ENCODE assay signal across 14 mouse cellular contexts in the genomic region with DNA sequence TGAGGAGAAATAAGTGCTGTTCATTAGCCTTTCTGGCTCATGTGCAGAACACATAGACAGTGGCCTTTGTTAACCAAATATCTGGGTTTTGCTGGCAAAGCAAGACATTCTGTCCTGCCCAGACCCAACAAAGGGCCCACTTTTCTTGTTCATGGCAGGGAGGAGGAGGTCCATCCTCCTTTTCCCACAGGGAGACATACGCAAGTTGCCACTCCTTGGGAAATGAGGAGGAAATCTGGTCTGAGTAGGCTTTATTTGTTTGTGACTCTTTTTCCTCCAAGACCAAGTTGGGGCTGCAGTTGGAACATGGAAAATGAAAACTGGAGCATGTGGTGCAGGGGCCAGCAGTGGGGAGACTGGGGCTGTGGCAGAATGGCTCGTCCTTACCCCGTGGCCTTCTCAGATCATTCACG.
DNase-seq lines count a peak whose midpoint lies in the region; ATAC-seq and TF ChIP-seq lines count a peak whose summit lies in the region.
"Had no signal": no experiment of that assay in that cellular context is flagged by ENCODE, and none has a peak within 500 bp of the region (broad histone marks: within the 10 kb centered on the region; RNA-seq: fewer than 3 reads in every experiment).

No protein-coding gene starts in this region.

- intact Hi-C loops in gastrocnemius, adult 2 months (cut with DNase I), result no loop called here
- intact Hi-C loops in heart, postnatal 10 days (cut with DNase I), result no loop called here

- H3K27ac ChIP-seq in gastrocnemius, adult 2 months, result no peak overlapping the region
- H3K27ac ChIP-seq: intestine, embryonic 15.5 days had no signal

- peak; percentile 86 for ATAC-seq in frontal cortex, adult (ENCODE audit: low TSS enrichment)
- ATAC-seq: intestine, embryonic 15.5 days had no signal

- H3K4me3 ChIP-seq in gastrocnemius, adult 2 months, result no peak overlapping the region
- H3K4me3 ChIP-seq: intestine, embryonic 15.5 days had no signal

- DNase-seq in frontal cortex, postnatal 14 days (ENCODE audit: low spot score in 2 of 2), result no peak
- DNase-seq in right cerebral cortex, postnatal 36 days (ENCODE audit: low spot score in 2 of 2), result peak; percentile 6 to 12
- DNase-seq in right cerebral cortex, postnatal 25 days, result no peak
- peak; percentile 6 to 14 for DNase-seq in left cerebral cortex, adult 18-20 months (ENCODE audit: low spot score in 2 of 2)
- DNase-seq in embryo, embryonic 10.5 days (ENCODE audit: low spot score), result no peak
- DNase-seq in gastrocnemius, adult 2 months, result no peak
- no peak for DNase-seq in heart, postnatal 10 days
- DNase-seq: B cell, adult 2 months; cerebellum, postnatal 36 days; gastrocnemius, postnatal 14 days; kidney, postnatal 36 days; liver had no signal

- TF ChIP-seq CTCF in gastrocnemius, adult 2 months (IDR thresholded peaks at IDR 0.05), result no peak

Comparison
In these comparisons a context has a peak if more than half of its experiments do, and no peak if none do; other contexts are left out.
1. DNase-seq: peak in right cerebral cortex, postnatal 36 days (2 of 2) and left cerebral cortex, adult 18-20 months (2 of 2); none in frontal cortex, postnatal 14 days (0 of 2), right cerebral cortex, postnatal 25 days (single experiment), embryo, embryonic 10.5 days (single experiment), gastrocnemius, adult 2 months (single experiment) and heart, postnatal 10 days (0 of 2).